Mouse (Mus musculus): Measurements from ENCODE around the gene Gm498.

Gm498 gene

GRCm38 (mm10) chr7:143866538-143866937, at the start of gene Gm498:
TSS of gene Gm498 (plus strand) at chr7:143866838.
- no peak for DNase-seq (ENCODE audit: low spot score)

- no peak for DNase-seq (ENCODE audit: low spot score)
Measured at GRCm38 (mm10) chr7:143819201-143819600, 47.4 kb upstream of the Gm498 start.

- DNase-seq (ENCODE audit: low spot score), result no peak
Measured at GRCm38 (mm10) chr7:143821241-143821640, 45.4 kb upstream of the Gm498 start.

- peak; percentile 94 for DNase-seq (ENCODE audit: low spot score)
Measured at GRCm38 (mm10) chr7:143822375-143823265, 44.0 kb upstream of the Gm498 start, which contains the start of the genes Nadsyn1 and Dhcr7. TSS of gene Nadsyn1 (minus strand) at chr7:143822849. TSS of gene Dhcr7 (plus strand) at chr7:143823145.

- no peak for DNase-seq (ENCODE audit: low spot score)
Measured at GRCm38 (mm10) chr7:143823266-143823605, 43.4 kb upstream of the Gm498 start.

- no peak for DNase-seq (ENCODE audit: low spot score)
Measured at GRCm38 (mm10) chr7:143826985-143827384, 39.7 kb upstream of the Gm498 start.

- DNase-seq (ENCODE audit: low spot score), result peak; percentile 85
Measured at GRCm38 (mm10) chr7:143829504-143830331, 36.9 kb upstream of the Gm498 start.

- DNase-seq (ENCODE audit: low spot score), result no peak
Measured at GRCm38 (mm10) chr7:143830399-143830798, 36.2 kb upstream of the Gm498 start.

GRCm38 (mm10) chr7:143832196-143832595, 34.4 kb upstream of the Gm498 start:
- no peak for DNase-seq (ENCODE audit: low spot score)

- DNase-seq (ENCODE audit: low spot score), result no peak
Measured at GRCm38 (mm10) chr7:143832611-143833010, 34.0 kb upstream of the Gm498 start.

- DNase-seq (ENCODE audit: low spot score), result no peak
Measured at GRCm38 (mm10) chr7:143833581-143834190, 33.0 kb upstream of the Gm498 start.

- no peak for DNase-seq (ENCODE audit: low spot score)
Measured at GRCm38 (mm10) chr7:143834316-143834715, 32.3 kb upstream of the Gm498 start.

- no peak for DNase-seq (ENCODE audit: low spot score)
Measured at GRCm38 (mm10) chr7:143834972-143835371, 31.7 kb upstream of the Gm498 start.

- no peak for DNase-seq (ENCODE audit: low spot score)
Measured at GRCm38 (mm10) chr7:143837705-143838358, 28.8 kb upstream of the Gm498 start.

- DNase-seq (ENCODE audit: low spot score), result no peak
Measured at GRCm38 (mm10) chr7:143840121-143840520, 26.5 kb upstream of the Gm498 start.

GRCm38 (mm10) chr7:143841301-143841700, 25.3 kb upstream of the Gm498 start:
- no peak for DNase-seq (ENCODE audit: low spot score)

GRCm38 (mm10) chr7:143848127-143848767, 18.4 kb upstream of the Gm498 start:
- no peak for DNase-seq (ENCODE audit: low spot score)

- no peak for DNase-seq (ENCODE audit: low spot score)
Measured at GRCm38 (mm10) chr7:143848768-143849482, 17.7 kb upstream of the Gm498 start.

- no peak for DNase-seq (ENCODE audit: low spot score)
Measured at GRCm38 (mm10) chr7:143868874-143869273, 2.2 kb downstream of the Gm498 start.

- no peak for DNase-seq (ENCODE audit: low spot score)
Measured at GRCm38 (mm10) chr7:143883717-143884116, 17.1 kb downstream of the Gm498 start.

GRCm38 (mm10) chr7:143891146-143891545, 24.5 kb downstream of the Gm498 start:
- DNase-seq (ENCODE audit: low spot score), result no peak
